Mouse (Mus musculus) frontal cortex, postnatal 10 days (tissue): ENCODE measurements around the gene Gm20828.
"Not testable (repeated sequence)": the region's sequence is repeated elsewhere in the genome, so short reads cannot be mapped to it uniquely, and the experiment has no call there.

ENCODE experiments used
- DNase-seq, 2 experiments: peaks; one replicate each; pipeline ENCODE4 v3.0.0; 2022; ENCODE audit warnings: low spot score in 2 of 2, mixed read lengths in 1 of 2

Gene Gm20828

DNA sequence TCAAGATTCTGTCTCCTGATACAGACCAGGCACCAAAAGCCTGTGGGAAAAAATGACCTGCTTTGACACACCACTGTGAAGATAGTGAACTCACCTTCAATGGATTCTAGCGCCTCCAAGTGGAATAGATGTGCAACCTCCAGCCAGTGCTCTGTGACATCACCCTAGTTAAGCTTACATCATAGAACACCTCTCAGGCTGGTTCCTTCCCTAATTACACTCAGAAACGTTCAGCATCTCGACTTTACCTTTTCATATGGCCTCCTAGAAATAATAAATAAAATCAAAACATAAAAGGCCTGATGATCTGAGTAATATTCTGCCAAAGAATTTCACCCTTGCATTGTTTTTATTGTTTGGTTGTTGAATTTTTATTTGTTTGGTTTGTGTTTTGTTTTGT, at the start of gene Gm20828:
Gene Gm20828 (minus strand): TSS at position 101 of the 400 bp plus-strand sequence.
- not testable (repeated sequence) for DNase-seq
